Mouse (Mus musculus): ENCODE results near the gene Trim37. TPM values are rescaled to one million over a fixed set of nuclear protein-coding genes. Genes with fewer than 3 reads are reported as not detected.

The Trim37 gene
- polyA plus RNA-seq, 1 experiment from 2014 or later: 92.5 TPM

DNA sequence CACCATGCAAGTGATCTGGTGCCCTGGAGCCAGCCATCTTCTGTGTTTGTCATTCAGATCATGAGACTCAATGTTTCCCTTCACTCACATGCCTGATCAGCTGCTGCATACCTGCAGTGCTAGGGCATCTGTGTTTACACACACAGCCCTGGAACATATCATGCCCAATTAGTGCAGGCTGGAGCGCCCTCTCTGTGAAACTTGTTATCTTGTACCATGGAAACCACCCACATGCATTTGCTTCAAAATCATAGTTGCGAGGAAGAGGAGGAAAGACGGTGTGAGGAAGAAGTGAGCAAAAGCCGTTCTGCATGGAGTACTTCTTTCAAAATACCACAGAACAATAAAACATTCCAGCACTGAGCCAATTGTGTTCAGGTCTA, 113.9 kb downstream of the Trim37 start:
- H3K4me1 ChIP-seq (ENCODE audit: control insufficient read depth, insufficient read depth, low read length): no peaks in the 10 kb centered on the region
- H3K27ac ChIP-seq (ENCODE audit: low read depth, low read length): no peak overlapping the region
- no peak overlapping the region for H3K4me2 ChIP-seq
- no peaks in the 10 kb centered on the region for H3K36me3 ChIP-seq (ENCODE audit: control insufficient read depth, insufficient read depth, low read length)
- DNase-seq (ENCODE audit: low spot score, missing footprints) (peak; percentile 82), ATAC-seq (ENCODE audit: low FRiP score) (no peak)
- H3K4me3 ChIP-seq (ENCODE audit: low read depth, low read length): no peak overlapping the region
- H3K9ac ChIP-seq (ENCODE audit: low read length): no peak overlapping the region
- H3K27me3 ChIP-seq (ENCODE audit: control insufficient read depth, insufficient read depth, low read length): no peaks in the 10 kb centered on the region
- 87% methylated on average over 4 of the region's 4 CpGs for WGBS
- no peaks in the 10 kb centered on the region for H3K9me3 ChIP-seq (ENCODE audit: control insufficient read depth, low read length)

DNA sequence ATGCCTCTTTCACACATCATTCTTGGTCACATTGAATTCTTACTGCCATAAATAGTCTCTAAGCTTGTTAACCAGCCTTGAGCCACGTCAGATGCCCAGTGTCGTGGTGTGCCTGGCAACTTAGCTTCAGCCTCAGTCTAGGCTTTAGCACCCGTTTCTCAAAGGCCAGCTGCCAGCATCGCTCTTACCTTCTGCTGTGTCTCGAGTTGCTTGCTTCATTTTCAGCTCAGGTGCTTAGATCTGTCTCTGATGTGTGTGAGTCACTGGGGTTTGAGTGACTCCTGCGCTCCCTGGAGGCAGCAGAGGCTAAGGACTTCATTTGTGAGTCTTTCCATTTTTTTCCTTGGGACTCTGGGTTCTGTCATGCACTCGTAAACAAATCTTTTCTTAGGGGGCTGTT, 114.4 kb downstream of the Trim37 start:
- Histone ChIP-seq H3K4me1 (ENCODE audit: control insufficient read depth, insufficient read depth, low read length) (no peaks in the 10 kb centered on the region), H3K27me3 (ENCODE audit: control insufficient read depth, insufficient read depth, low read length) (no peaks in the 10 kb centered on the region), H3K36me3 (ENCODE audit: control insufficient read depth, insufficient read depth, low read length) (no peaks in the 10 kb centered on the region), H3K4me3 (ENCODE audit: low read depth, low read length) (no peak overlapping the region), H3K4me2 (no peak overlapping the region), H3K9ac (ENCODE audit: low read length) (no peak overlapping the region), H3K9me3 (ENCODE audit: control insufficient read depth, low read length) (no peaks in the 10 kb centered on the region), H3K27ac (ENCODE audit: low read depth, low read length) (no peak overlapping the region)
- 86% methylated on average over 7 of the region's 7 CpGs for WGBS
- DNase-seq (ENCODE audit: low spot score, missing footprints): no peak
- no peak for ATAC-seq (ENCODE audit: low FRiP score)

DNA sequence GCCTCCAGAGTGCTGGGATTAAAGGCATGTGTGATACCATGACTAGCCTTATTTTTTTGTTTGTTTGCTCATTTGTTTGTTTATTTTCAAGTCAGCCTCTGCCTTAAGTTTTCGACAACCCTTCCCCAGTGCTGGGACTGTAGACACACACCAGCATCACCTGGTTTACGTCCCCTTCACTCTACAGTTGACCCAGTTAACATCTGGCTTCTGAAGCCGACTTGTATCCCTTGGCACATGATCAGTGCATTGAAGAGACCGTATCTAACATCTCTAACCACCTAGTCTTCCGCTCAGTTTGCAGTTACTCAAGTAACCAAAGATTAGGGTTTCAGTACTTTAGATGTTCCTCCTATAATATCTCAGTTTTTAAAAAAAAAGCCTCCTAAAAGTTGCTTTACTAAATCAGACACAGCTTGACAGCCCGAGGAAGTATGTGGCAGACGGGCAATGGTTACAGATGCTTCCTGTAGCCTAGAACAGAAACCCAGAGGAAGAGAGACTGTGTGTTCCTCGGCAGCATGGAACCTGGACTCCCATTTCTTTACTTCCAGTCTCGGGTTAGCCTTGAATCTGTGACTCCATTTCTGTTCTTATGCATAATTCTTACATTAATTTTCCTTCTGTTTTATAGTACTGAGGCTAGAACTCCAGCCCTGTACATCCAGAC, 118.4 kb downstream of the Trim37 start:
- Histone ChIP-seq H3K4me1 (ENCODE audit: control insufficient read depth, insufficient read depth, low read length) (no peaks in the 10 kb centered on the region), H3K4me2 (no peak overlapping the region), H3K36me3 (ENCODE audit: control insufficient read depth, insufficient read depth, low read length) (no peaks in the 10 kb centered on the region), H3K27ac (ENCODE audit: low read depth, low read length) (no peak overlapping the region), H3K9me3 (ENCODE audit: control insufficient read depth, low read length) (no peaks in the 10 kb centered on the region), H3K9ac (ENCODE audit: low read length) (no peak overlapping the region), H3K4me3 (ENCODE audit: low read depth, low read length) (no peak overlapping the region), H3K27me3 (ENCODE audit: control insufficient read depth, insufficient read depth, low read length) (no peaks in the 10 kb centered on the region)
- 92% methylated on average over 9 of the region's 9 CpGs for WGBS
- DNase-seq (ENCODE audit: low spot score, missing footprints): no peak
- no peak for ATAC-seq (ENCODE audit: low FRiP score)

DNA sequence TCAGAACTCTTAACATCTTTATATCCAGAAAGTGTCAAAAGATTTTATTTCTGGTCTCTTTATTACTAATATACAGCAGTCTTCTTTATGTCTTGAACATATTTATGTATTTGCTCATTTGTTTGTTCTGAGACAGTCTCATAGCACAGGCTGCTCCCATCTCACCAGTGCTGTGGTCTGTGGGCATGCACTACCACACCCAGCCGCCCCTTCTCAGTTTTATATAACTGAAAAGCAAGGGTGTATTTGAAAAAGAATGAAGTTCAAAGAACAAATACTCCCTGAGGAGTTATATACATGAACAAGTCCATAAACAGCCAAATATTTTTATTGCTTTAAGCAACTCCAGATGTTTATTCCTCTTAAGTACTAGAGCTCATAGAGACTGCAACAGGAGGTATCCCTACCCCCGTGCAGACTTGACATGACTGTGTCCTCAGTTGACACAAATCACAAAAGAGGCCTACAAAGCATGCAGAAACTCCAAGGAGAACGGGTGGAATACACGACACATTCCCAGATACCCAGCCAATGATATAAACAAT, 119.3 kb downstream of the Trim37 start:
- DNase-seq (ENCODE audit: low spot score, missing footprints) (no peak), ATAC-seq (ENCODE audit: low FRiP score) (no peak)
- Histone ChIP-seq H3K27me3 (ENCODE audit: control insufficient read depth, insufficient read depth, low read length) (no peaks in the 10 kb centered on the region), H3K27ac (ENCODE audit: low read depth, low read length) (no peak overlapping the region), H3K4me2 (no peak overlapping the region), H3K9me3 (ENCODE audit: control insufficient read depth, low read length) (no peaks in the 10 kb centered on the region), H3K9ac (ENCODE audit: low read length) (no peak overlapping the region), H3K36me3 (ENCODE audit: control insufficient read depth, insufficient read depth, low read length) (no peaks in the 10 kb centered on the region), H3K4me3 (ENCODE audit: low read depth, low read length) (no peak overlapping the region), H3K4me1 (ENCODE audit: control insufficient read depth, insufficient read depth, low read length) (no peaks in the 10 kb centered on the region)
- WGBS: 81% methylated on average over 4 of the region's 4 CpGs

DNA sequence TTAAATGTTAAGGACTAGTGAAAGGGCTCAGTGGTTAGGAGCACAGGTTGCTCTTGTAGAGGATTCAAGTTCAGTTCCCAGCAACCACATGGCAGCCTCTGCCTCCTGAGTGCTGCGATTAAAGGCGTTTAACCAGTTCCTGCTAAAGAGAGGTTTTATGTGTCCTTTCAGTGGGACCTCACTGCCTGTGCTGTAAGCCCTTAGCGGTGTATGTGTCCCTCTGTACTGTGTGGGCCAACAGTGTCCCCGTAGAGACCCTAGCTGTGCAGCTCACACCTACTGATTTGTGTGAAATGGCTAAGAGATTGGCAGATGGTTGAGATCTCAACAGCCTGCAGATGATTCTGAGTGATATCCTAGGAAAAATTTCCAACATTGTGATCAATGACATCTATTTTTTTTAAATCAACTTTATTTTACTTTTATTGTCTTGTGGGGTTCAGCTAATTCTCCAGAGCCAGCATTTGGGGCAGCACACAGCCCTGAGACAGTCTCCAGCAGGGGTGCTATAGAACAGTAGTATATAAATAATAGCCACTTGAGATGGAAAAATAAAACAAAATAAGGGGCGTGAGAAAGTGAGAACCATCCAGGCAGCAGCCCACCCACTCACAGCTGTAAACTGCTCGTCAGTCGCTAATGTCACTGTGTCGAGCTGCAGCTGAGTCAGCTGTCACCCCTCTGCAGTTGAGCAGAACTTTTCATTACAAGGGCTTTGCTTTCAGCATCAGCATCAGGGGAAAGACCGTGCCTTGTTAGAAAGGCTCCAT, 120.0 kb downstream of the Trim37 start:
- H3K9ac ChIP-seq (ENCODE audit: low read length): no peak overlapping the region
- whole genome bisulfite sequencing: 75% methylated on average over 9 of the region's 9 CpGs
- no peaks in the 10 kb centered on the region for H3K4me1 ChIP-seq (ENCODE audit: control insufficient read depth, insufficient read depth, low read length)
- peak; percentile 79 for DNase-seq (ENCODE audit: low spot score, missing footprints)
- no peaks in the 10 kb centered on the region for H3K36me3 ChIP-seq (ENCODE audit: control insufficient read depth, insufficient read depth, low read length)
- H3K4me3 ChIP-seq (ENCODE audit: low read depth, low read length): no peak overlapping the region
- no peaks in the 10 kb centered on the region for H3K9me3 ChIP-seq (ENCODE audit: control insufficient read depth, low read length)
- H3K4me2 ChIP-seq: no peak overlapping the region
- H3K27ac ChIP-seq (ENCODE audit: low read depth, low read length): no peak overlapping the region
- ATAC-seq (ENCODE audit: low FRiP score): no peak
- no peaks in the 10 kb centered on the region for H3K27me3 ChIP-seq (ENCODE audit: control insufficient read depth, insufficient read depth, low read length)

DNA sequence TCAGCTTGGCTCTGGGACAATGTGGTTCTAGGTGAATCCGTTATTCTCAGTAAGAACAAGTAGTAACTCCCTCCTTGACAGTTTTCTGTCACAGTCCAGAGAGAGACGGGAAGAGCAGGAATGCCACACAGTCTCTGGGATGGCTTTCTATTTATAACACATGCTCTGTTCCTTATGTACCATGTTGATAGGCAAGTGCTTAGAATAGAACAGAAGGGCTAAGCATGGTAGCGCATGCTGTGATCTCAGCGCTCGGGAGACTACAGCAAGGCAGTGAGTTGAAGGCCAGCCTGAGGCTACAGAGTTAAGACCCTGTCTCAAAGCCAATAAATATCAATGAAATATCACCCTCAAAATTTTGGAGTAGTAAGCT, 120.6 kb downstream of the Trim37 start:
- Histone ChIP-seq H3K4me2 (no peak overlapping the region), H3K9ac (ENCODE audit: low read length) (no peak overlapping the region), H3K27ac (ENCODE audit: low read depth, low read length) (no peak overlapping the region), H3K4me1 (ENCODE audit: control insufficient read depth, insufficient read depth, low read length) (no peaks in the 10 kb centered on the region), H3K4me3 (ENCODE audit: low read depth, low read length) (no peak overlapping the region), H3K27me3 (ENCODE audit: control insufficient read depth, insufficient read depth, low read length) (no peaks in the 10 kb centered on the region), H3K36me3 (ENCODE audit: control insufficient read depth, insufficient read depth, low read length) (no peaks in the 10 kb centered on the region), H3K9me3 (ENCODE audit: control insufficient read depth, low read length) (no peaks in the 10 kb centered on the region)
- 87% methylated on average over 5 of the region's 5 CpGs for WGBS
- ATAC-seq (ENCODE audit: low FRiP score) (no peak), DNase-seq (ENCODE audit: low spot score, missing footprints) (no peak)

DNA sequence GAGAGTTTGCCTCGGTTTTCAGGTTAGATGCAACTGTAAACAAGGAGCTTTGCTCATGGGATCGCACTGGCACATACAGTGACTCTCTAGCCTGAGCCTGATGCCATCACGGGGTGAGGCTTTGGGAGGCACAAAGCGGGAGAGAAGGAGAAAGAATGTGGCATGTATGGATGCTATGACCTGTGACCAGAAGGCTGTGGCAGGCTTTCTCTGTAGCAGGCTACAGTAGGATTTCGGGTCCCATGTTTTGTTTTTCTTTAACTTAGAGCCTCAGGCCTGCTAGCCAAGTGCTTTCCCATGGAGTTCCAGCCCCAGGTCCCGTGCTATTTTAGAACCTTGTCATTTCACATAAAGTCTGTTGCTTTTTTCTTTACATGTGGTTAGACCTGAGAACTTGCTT, 123.3 kb downstream of the Trim37 start:
- WGBS: 81% methylated on average over 6 of the region's 6 CpGs

DNA sequence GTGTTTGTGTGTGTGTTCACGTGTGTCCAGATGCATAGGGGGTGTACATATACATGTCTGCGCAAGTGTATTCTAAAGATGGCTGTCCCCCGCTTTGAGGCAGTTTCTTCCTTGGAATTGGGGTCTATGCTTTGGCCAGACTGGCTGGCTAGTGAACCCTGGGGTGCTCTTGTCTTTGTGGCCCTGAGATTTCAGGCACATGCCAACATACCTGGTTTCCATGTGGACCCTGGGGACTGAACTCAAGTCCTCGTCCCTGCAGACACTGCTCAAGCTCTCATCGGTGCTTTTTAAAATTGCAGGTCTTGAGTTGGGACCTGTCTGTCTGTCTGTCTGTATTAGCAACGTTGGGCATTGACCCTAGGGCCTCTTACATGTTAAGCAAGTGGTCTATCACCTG, 126.4 kb downstream of the Trim37 start:
- Histone ChIP-seq H3K9ac (ENCODE audit: low read length) (no peak overlapping the region), H3K4me3 (ENCODE audit: low read depth, low read length) (no peak overlapping the region), H3K4me1 (ENCODE audit: control insufficient read depth, insufficient read depth, low read length) (no peaks in the 10 kb centered on the region), H3K9me3 (ENCODE audit: control insufficient read depth, low read length) (no peaks in the 10 kb centered on the region), H3K27me3 (ENCODE audit: control insufficient read depth, insufficient read depth, low read length) (no peaks in the 10 kb centered on the region), H3K27ac (ENCODE audit: low read depth, low read length) (no peak overlapping the region), H3K4me2 (no peak overlapping the region), H3K36me3 (ENCODE audit: control insufficient read depth, insufficient read depth, low read length) (no peaks in the 10 kb centered on the region)
- ATAC-seq (ENCODE audit: low FRiP score) (no peak), DNase-seq (ENCODE audit: low spot score, missing footprints) (no peak)
- WGBS: 92% methylated on average over 6 of the region's 6 CpGs

More for the DNA sequence above, 123.3 kb downstream of the Trim37 start:
- Histone ChIP-seq H3K9me3 (ENCODE audit: control insufficient read depth, low read length) (no peaks in the 10 kb centered on the region), H3K4me3 (ENCODE audit: low read depth, low read length) (no peak overlapping the region), H3K36me3 (ENCODE audit: control insufficient read depth, insufficient read depth, low read length) (no peaks in the 10 kb centered on the region), H3K27me3 (ENCODE audit: control insufficient read depth, insufficient read depth, low read length) (no peaks in the 10 kb centered on the region), H3K27ac (ENCODE audit: low read depth, low read length) (no peak overlapping the region), H3K4me1 (ENCODE audit: control insufficient read depth, insufficient read depth, low read length) (no peaks in the 10 kb centered on the region), H3K9ac (ENCODE audit: low read length) (no peak overlapping the region), H3K4me2 (no peak overlapping the region)
- peak; percentile 73 for DNase-seq (ENCODE audit: low spot score, missing footprints)
- ATAC-seq (ENCODE audit: low FRiP score): no peak

DNA sequence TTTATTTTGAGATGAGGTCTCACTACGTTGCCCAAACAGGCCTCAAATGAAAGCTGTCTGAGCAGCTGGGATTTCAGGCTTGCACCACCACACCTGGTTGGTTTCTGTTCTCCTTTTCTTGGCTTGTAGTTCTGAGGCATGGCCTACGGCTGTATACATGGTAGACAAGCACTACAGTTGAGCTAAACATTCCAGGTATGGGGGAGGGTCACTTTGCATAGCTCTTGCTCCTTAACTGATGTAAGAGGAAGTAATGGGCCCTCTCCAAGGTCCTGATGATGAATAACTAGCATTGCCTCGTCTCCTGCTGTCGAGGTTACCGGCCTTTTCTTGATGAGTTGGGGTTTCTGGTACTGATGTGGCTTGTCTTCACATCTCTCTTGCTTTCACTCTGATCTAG, 127.3 kb downstream of the Trim37 start:
- H3K36me3 ChIP-seq (ENCODE audit: control insufficient read depth, insufficient read depth, low read length): no peaks in the 10 kb centered on the region
- no peak overlapping the region for H3K9ac ChIP-seq (ENCODE audit: low read length)
- no peaks in the 10 kb centered on the region for H3K4me1 ChIP-seq (ENCODE audit: control insufficient read depth, insufficient read depth, low read length)
- ATAC-seq (ENCODE audit: low FRiP score) (no peak), DNase-seq (ENCODE audit: low spot score, missing footprints) (no peak)
- no peak overlapping the region for H3K27ac ChIP-seq (ENCODE audit: low read depth, low read length)
- 71% methylated on average over 5 of the region's 5 CpGs for WGBS
- no peak overlapping the region for H3K4me3 ChIP-seq (ENCODE audit: low read depth, low read length)
- no peaks in the 10 kb centered on the region for H3K27me3 ChIP-seq (ENCODE audit: control insufficient read depth, insufficient read depth, low read length)
- no peak overlapping the region for H3K4me2 ChIP-seq
- no peaks in the 10 kb centered on the region for H3K9me3 ChIP-seq (ENCODE audit: control insufficient read depth, low read length)
